Mouse (Mus musculus) layer of hippocampus, adult 9-11 months (tissue): ENCODE results near the gene Fbxo31.
A peak's percentile ranks its signal among the peaks of the same experiment; 100 is the strongest.

Source experiments
- DNase-seq: peaks from one replicate; pipeline ENCODE4 v3.0.0; 2022

Gene Fbxo31

GRCm38 (mm10) chr8:121588750-121589149 is 10.1 kb upstream of the Fbxo31 start:
- no peak for DNase-seq

- DNase-seq: peak; percentile 100
Measured at GRCm38 (mm10) chr8:121585159-121585825, 6.7 kb upstream of the Fbxo31 start.

DNA sequence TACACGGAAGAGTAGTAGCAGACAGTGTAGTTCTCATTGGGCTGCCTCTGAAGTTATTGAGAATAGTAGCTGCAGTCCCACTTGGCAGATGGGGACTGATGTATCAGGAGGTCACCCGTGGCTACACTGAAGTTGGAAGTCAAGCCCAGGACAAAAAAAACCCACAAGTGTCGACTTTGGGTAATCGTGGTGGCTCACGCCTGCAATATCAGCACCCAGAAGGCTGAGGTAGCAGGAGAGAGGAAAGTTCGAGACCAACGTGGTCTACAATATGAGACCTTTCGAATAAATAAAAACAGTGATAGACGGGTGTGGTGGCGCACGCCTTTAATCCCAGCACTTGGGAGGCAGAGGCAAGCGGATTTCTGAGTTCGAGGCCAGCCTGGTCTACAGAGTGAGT is 6.1 kb upstream of the Fbxo31 start:
- DNase-seq: no peak

DNA sequence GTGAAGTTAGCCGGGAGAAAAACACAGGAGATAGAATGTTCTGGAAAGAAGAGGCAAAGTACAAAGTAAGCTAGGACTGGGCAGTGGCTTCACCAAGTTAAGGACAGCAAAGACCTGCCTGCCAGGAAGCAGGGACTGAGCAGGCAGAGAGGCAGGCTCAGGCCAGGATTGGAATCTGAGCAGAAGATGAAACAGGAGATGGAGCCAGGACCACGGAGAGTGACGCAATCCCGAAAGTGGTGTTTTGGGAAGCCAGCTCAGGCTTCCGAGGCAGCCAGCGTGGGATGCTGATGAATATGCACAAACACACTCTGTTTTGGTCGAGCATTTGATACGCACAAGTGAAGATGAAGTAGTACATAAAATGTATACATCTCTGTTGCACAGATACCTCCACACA is 5.0 kb upstream of the Fbxo31 start:
- peak; percentile 58 for DNase-seq

GRCm38 (mm10) chr8:121580465-121580864 is 1.9 kb upstream of the Fbxo31 start:
- DNase-seq: no peak

GRCm38 (mm10) chr8:121577751-121578675 is 593 bp downstream of the Fbxo31 start:
- DNase-seq: no peak

GRCm38 (mm10) chr8:121575661-121576060 is 2.9 kb downstream of the Fbxo31 start:
- no peak for DNase-seq

DNA sequence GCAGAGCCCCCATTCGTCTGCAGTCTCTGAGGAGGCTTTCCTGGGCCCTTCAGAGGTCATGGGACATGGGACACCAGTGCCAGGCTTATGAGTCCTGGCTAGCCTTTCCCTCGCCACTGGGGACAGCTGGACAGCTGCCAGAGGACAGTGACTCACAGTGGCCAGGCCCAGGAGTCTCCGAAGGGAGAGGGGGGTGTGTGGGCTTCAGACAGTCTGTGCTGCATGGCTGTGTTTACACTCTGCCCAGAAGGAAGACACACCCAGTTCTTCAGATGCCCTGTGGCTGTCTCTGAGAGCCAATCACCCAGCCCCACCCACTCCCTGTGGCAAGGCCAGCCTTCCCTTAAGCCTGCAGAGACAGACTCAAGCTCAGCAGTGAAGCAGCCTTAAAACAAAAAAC is 5.3 kb downstream of the Fbxo31 start:
- DNase-seq: peak; percentile 61

- DNase-seq: no peak
Measured at GRCm38 (mm10) chr8:121572121-121572520, 6.5 kb downstream of the Fbxo31 start.

- DNase-seq: no peak
Measured at GRCm38 (mm10) chr8:121570801-121571200, 7.8 kb downstream of the Fbxo31 start.

GRCm38 (mm10) chr8:121570335-121570734 is 8.3 kb downstream of the Fbxo31 start:
- DNase-seq: no peak

DNA sequence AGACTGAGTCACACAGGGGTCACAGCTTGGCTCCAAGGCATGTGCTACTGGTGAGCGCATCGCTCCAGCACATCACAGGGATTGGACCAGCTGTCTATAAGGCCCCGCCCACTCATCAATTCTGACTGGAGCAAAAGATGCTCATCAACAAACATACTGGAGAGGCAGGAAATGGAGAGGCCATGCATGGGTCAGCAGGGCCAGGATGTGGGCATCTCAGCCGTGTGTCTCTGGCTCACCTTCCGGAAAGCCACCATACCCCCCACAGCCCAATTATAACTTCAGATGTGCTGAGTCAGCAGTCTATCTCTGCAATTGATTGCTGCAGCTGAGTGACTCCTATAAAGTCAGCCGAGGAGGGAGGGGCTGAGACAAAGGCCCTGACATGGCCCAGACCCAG is 10.3 kb downstream of the Fbxo31 start:
- DNase-seq: no peak

GRCm38 (mm10) chr8:121563701-121564100 is 14.9 kb downstream of the Fbxo31 start:
- DNase-seq: no peak

GRCm38 (mm10) chr8:121562941-121563351 is 15.7 kb downstream of the Fbxo31 start:
- DNase-seq: no peak

DNA sequence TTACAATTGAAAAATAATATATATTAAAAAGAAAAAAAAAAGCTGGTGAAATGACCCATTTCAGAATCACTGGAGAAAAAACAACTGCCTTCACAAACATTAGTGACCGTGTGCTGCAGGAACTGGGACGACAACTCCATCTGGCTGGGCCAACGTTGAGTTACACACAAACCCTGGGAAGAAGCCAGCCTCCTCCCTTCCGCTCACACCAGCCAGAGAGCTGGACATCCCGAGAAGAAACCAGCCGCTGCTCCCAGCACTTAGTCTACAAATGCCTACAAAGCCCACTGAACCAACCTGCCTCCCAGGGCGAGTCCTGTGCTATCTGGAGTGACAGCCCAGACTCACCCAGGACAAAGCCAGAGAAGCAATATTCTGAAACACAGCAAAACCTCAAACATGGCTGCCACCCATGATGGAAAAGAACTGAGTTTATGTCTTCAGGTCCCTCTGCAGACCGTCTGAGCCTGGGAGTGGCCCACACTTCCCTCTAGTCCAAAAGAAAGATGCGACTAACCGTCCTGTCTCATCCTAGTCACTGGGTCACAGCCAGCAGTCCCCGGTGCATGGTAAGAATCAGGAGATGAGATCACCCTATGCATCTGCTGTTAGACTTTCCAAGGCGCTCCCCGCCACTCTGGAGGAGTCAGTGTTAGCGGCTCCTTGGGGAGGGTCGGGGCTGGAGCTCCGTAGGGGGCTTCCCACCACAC is 16.8 kb downstream of the Fbxo31 start:
- no peak for DNase-seq

DNA sequence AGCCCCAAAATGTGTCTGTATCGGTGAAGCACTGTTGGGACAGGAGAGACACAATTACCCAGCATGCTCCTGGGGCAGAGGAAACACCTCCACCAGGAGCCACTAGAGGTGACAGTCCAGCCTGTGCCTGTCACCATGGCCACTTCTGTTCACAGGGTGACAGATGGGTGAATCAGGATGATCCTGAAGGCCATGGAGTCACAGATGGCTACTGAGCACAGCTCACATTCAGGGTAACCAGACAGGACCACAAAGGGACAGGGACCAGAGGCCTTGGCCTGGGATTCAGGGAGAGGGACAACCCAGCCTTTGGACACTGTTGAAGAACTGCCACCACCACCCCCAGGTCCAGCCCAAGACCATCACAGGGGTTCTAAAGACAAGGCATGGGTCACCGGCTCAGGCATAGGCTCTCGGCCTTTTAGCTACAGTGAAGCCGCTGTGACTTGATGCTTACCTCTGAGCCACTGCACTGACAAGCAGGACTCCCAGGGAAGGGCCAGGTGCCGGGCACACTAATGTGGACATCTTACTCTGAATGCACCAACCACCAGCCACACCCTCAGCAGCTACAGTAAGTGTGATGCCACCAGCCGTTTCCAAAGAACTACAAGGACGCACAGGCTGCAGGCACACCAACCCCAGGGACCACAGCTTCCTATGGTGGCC is 18.0 kb downstream of the Fbxo31 start:
- no peak for DNase-seq

DNA sequence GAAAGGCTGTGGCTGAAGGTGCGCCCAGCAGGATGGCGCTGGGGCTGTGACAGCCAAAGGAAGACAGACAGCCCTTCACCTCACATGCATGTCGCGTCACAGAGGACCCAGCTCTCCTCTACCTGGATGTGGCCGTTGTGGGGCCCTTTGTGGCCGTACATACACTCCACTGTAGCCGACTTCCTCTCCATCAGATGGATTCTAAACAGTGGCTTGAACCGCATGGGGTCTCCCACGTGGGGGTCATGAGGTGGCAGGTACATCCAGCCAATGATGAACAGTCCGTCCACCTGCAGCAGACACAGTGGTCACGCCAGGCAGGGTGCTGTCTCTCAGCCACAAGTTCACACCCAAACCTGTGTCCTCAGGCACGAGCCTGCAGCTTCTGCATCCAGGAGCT is 18.8 kb downstream of the Fbxo31 start:
- no peak for DNase-seq

GRCm38 (mm10) chr8:121558538-121558937 is 20.1 kb downstream of the Fbxo31 start:
- no peak for DNase-seq

DNA sequence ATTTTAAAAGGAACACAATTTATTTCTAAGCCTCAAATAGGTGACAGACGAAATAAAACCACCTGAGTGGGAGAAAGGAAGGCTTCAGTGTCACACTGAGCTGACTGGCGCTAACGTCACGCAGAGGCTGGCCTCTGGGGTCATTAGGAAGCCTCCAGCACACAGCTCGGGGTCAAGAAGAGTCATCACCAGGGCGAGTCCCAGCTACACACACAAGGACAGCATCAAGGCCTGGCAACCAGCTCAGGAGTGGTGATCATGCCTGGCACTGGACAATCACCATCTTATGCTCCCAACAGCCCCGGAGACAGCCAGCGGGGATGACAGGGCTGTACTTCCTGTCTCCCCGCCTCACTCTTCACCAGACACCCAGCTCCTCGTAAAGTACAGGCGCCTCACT is 20.9 kb downstream of the Fbxo31 start:
- no peak for DNase-seq

DNA sequence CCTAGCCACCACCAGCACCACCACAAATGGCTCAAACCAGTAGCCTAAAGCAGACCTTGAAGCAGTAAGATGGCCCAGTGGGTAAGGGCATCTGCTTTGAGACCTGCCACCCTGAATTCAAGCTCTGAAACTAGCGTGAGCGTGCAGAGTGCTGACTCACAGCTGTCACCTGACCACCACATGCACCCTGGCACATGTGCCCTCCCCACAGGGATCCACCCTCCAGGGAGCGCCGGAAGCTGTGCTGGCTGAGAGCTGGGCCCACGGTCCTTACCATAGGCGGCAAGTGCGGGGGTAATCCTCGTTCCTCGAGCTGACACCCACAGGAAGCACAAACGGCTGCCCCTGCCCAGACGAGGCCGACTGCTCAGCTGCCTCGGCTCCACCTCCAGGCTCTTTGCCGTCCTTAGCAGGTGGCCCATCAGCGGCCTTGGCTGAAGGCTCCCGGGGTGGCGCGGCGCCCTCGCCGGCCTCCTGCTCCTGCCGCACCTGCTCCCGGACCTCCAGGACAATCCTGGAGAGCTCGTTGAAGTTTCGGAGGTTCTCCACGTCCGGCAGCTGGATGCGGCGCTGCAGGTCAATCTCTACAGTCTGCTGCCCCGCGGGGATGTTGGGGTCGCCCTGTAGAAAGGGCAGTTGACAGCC is 24.7 kb downstream of the Fbxo31 start:
- no peak for DNase-seq

- no peak for DNase-seq
Measured at GRCm38 (mm10) chr8:121552506-121552905, 26.1 kb downstream of the Fbxo31 start.
